Mouse (Mus musculus) CH12.LX (cell line): ENCODE measurements around the gene Pex19. TPM values are rescaled to one million over a fixed set of nuclear protein-coding genes. Genes with fewer than 3 reads are reported as not detected.

Experiments used
- DNase-seq: peaks from one replicate; pipeline ENCODE4 v3.0.0-alpha.2; 2013; ENCODE audit errors: extremely low read depth
- H3K27ac ChIP-seq: 2 replicates; pipeline ENCODE4 v1.5.1; 2012; ENCODE audit warnings: low read depth, mild to moderate bottlenecking, control low read depth, moderate library complexity; ENCODE audit not compliant: insufficient read depth
- H3K27me3 ChIP-seq: replicated peaks from 2 replicates; pipeline ENCODE3; 2012; ENCODE audit warnings: inconsistent platforms
- H3K36me3 ChIP-seq, 2 experiments: replicated peaks in 1 of 2; 2 replicates each; pipeline versions ENCODE3 to v1.6.1; 2012; ENCODE audit warnings: inconsistent platforms in 1 of 2, low read length in 1 of 2, mild to moderate bottlenecking in 1 of 2, mixed read lengths in 1 of 2, moderate library complexity in 1 of 2; ENCODE audit not compliant: control insufficient read depth in 1 of 2, insufficient read depth in 1 of 2
- H3K4me1 ChIP-seq, 2 experiments: 2 replicates each; pipeline ENCODE4 v1.6.1; 2012; ENCODE audit warnings: inconsistent platforms in 1 of 2, moderate library complexity in 1 of 2; ENCODE audit not compliant: insufficient read depth in 2 of 2, control insufficient read depth in 1 of 2
- H3K4me2 ChIP-seq: 2 replicates; pipeline ENCODE4 v1.6.1; 2012; ENCODE audit warnings: low read depth, mild to moderate bottlenecking, control low read depth; ENCODE audit not compliant: poor library complexity, insufficient read depth, severe bottlenecking
- H3K4me3 ChIP-seq, 3 experiments: fragments of 150-350 bp in 1 of 3; sonication (generic) in 1 of 3; replicated peaks in 1 of 3; 2 replicates each; pipeline versions ENCODE3 to v1.5.1; 2011 to 2012; ENCODE audit warnings: low read depth in 2 of 3, low read length in 2 of 3, mild to moderate bottlenecking in 2 of 3, moderate library complexity in 2 of 3, control low read depth in 1 of 3, improper control_type of control experiment in 1 of 3, inconsistent platforms in 1 of 3, mixed read lengths in 1 of 3; ENCODE audit not compliant: poor library complexity in 1 of 3
- H3K79me2 ChIP-seq: replicated peaks from 2 replicates; pipeline ENCODE4 v1.6.1; 2012; ENCODE audit warnings: mild to moderate bottlenecking, moderate library complexity; ENCODE audit not compliant: control insufficient read depth, poor library complexity, insufficient read depth, severe bottlenecking; ENCODE audit errors: extremely low read depth
- H3K9ac ChIP-seq: 2 replicates; pipeline ENCODE4 v1.6.1; 2012; ENCODE audit warnings: low read depth, mild to moderate bottlenecking, control low read depth, moderate library complexity; ENCODE audit not compliant: insufficient read depth
- H3K9me3 ChIP-seq: replicated peaks from 2 replicates; pipeline ENCODE3; 2012; ENCODE audit warnings: low read length, inconsistent platforms, mixed read lengths
- CHD2 ChIP-seq: IDR thresholded peaks from 2 replicates; pipeline ENCODE4 v1.6.1; 2011; ENCODE audit warnings: low read length, improper control_type of control experiment
- CTCF ChIP-seq, 2 experiments: IDR thresholded peaks in 1 of 2; conservative IDR thresholded peaks in 1 of 2; 2 replicates each; pipeline ENCODE4 v1.5.1; 2011 to 2012; ENCODE audit warnings: low read depth in 2 of 2, low read length in 2 of 2, improper control_type of control experiment in 1 of 2, inconsistent platforms in 1 of 2, mild to moderate bottlenecking in 1 of 2, moderate library complexity in 1 of 2
- HCFC1 ChIP-seq: IDR thresholded peaks from 2 replicates; pipeline ENCODE4 v1.6.1; 2012; ENCODE audit warnings: low read depth, mild to moderate bottlenecking, inconsistent platforms, low read length, improper control_type of control experiment
- PAX5 ChIP-seq: IDR thresholded peaks from 2 replicates; pipeline ENCODE4 v1.6.1; 2012; ENCODE audit warnings: low read length, inconsistent platforms, mixed read lengths
- POLR2AphosphoS2 ChIP-seq: IDR thresholded peaks from 2 replicates; pipeline ENCODE4 v1.6.1; 2011; ENCODE audit warnings: low read depth, low read length, improper control_type of control experiment
- RCOR1 ChIP-seq: conservative IDR thresholded peaks from 2 replicates; pipeline ENCODE4 v1.6.1; 2012; ENCODE audit warnings: low read depth, mild to moderate bottlenecking, inconsistent platforms, low read length, improper control_type of control experiment
- SMC3 ChIP-seq: IDR thresholded peaks from 2 replicates; pipeline ENCODE4 v1.6.1; 2011; ENCODE audit warnings: low read depth, low read length, improper control_type of control experiment
- TCF12 ChIP-seq: IDR thresholded peaks from 2 replicates; pipeline ENCODE4 v1.6.1; 2014; ENCODE audit warnings: low read depth, mild to moderate bottlenecking, inconsistent platforms, low read length, improper control_type of control experiment
- dilution Hi-C: fragments of 300-500 bp; cut with MboI; formaldehyde crosslinking; loops from 2 replicates; pipeline ENCODE4 v1.14.3; 2020; ENCODE audit warnings: low sequenced_read_pairs; ENCODE audit not compliant: extremely low pct_unique_long_range_greater_than_20kb, extremely low pct_ligation_motif_present
- in situ Hi-C: fragments of 300-500 bp; cut with MboI; formaldehyde crosslinking; loops from 3 replicates; pipeline ENCODE4 v1.14.3; 2019; ENCODE audit warnings: low sequenced_read_pairs, low pct_ligation_motif_present, low pct_unique_long_range_greater_than_20kb, mixed read lengths
- polyA plus RNA-seq: library from polyadenylated mRNA; unstranded; fragments of >175 nt; gene quantifications from 2 replicates; pipeline ENCODE4 v1.2.1, GENCODE M21; 2012; ENCODE audit warnings: low read depth; ENCODE audit not compliant: insufficient read length
- total RNA-seq, 2 experiments: library from RNA; depleted of rRNA; stranded (reverse); fragments of 300-350 nt in 1 of 2; fragments of >200 nt in 1 of 2; gene quantifications; 2 replicates each; pipeline ENCODE4 v1.2.3; 2012 to 2014

Gene Pex19
- total and polyA plus RNA-seq, 3 experiments = 43.5 to 58.2 (median 53.6) TPM

DNA sequence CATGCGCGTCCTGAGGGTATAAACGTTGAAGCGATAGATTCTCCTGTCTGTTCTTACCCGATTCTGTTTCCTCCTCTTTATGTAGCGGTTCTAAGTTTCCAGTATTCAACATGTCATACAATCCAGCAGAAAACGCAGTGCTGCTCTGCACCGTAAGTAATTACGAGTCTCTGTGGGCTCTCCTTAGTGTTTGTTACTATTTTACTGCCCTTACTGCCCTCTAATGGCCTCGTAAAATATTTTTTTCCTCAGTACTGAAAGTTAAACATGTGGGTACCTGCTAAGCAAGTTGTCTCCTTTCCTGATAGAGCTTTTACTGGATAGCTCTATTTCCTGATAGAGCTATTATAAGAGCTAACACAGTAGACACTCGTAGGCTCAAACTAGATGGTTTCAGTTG is 21.5 kb upstream of the Pex19 start:
- peaks cover 79 to 94% of the 10 kb centered on the region in 2 experiments for H3K36me3 ChIP-seq
- dilution Hi-C loops = no loop called here
- no peak overlapping the region for H3K4me3 ChIP-seq
- H3K79me2 ChIP-seq = no peaks in the 10 kb centered on the region
- H3K9me3 ChIP-seq = no peaks in the 10 kb centered on the region
- no peak overlapping the region for H3K4me2 ChIP-seq
- no peaks in the 10 kb centered on the region for H3K4me1 ChIP-seq
- no peak overlapping the region for H3K9ac ChIP-seq
- no peak for TF ChIP-seq RCOR1
- peak in 1 of 2 experiments; percentile 26; a peak in 1 of 4 replicates for TF ChIP-seq CTCF (conservative IDR thresholded peaks at IDR 0.05 in 1 of 2, IDR thresholded peaks at IDR 0.05 in 1 of 2; ENCODE audit: low read depth in 2 of 2, low read length in 2 of 2)
- TF ChIP-seq, all 38 proteins: peak for 1
- no peak for DNase-seq
- in situ Hi-C loops = no loop called here
- Histone ChIP-seq H3K27me3 (no peaks in the 10 kb centered on the region), H3K27ac (no peak overlapping the region)

GRCm38 (mm10) chr1:172107777-172108477 is 18.6 kb upstream of the Pex19 start:
- Histone ChIP-seq H3K9me3 (no peaks in the 10 kb centered on the region), H3K27ac (no peak overlapping the region), H3K36me3 (peaks cover 84 to 95% of the 10 kb centered on the region in 2 experiments), H3K4me3 (no peak overlapping the region), H3K79me2 (no peaks in the 10 kb centered on the region), H3K27me3 (no peaks in the 10 kb centered on the region), H3K9ac (no peak overlapping the region), H3K4me2 (no peak overlapping the region), H3K4me1 (no peaks in the 10 kb centered on the region)
- in situ Hi-C loops (no loop called here), dilution Hi-C loops (no loop called here)
- DNase-seq = no peak
- no peak for TF ChIP-seq CHD2
- TF ChIP-seq HCFC1 = no peak
- no peak for TF ChIP-seq POLR2AphosphoS2

GRCm38 (mm10) chr1:172116948-172117347 is 9.6 kb upstream of the Pex19 start:
- Histone ChIP-seq H3K9ac (no peak overlapping the region), H3K4me3 (no peak overlapping the region), H3K27me3 (no peaks in the 10 kb centered on the region), H3K4me2 (no peak overlapping the region), H3K79me2 (no peaks in the 10 kb centered on the region), H3K36me3 (peaks cover 85 to 98% of the 10 kb centered on the region in 2 experiments), H3K9me3 (no peaks in the 10 kb centered on the region), H3K27ac (no peak overlapping the region), H3K4me1 (no peaks in the 10 kb centered on the region)
- DNase-seq = no peak
- dilution Hi-C loops = no loop called here
- TF ChIP-seq SMC3 (no peak), TCF12 (no peak), PAX5 (no peak)
- in situ Hi-C loops = no loop called here
